Comparison of ENCODE assay signal across 16 mouse cellular contexts in the genomic region with DNA sequence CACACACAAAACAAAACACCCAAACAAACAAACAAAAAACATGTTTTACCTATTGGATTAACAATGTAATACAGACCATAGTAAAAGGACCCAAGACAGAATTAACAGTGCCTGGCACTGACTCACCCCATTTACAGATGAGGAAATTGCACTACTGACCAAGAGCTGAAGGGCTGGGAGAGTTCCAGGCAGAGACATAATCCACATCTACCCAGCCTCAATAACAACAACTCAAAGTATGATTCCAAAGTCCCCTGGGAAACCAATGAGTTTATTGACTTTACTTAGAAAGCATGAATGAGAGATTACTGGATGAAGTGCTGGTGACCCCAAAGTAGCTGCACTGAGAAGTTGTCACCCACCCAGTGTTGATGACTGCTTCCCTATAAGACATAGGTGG.
DNase-seq lines count a peak whose midpoint lies in the region; ATAC-seq and TF ChIP-seq lines count a peak whose summit lies in the region.
"Had no signal": no experiment of that assay in that cellular context is flagged by ENCODE, and none has a peak within 500 bp of the region (broad histone marks: within the 10 kb centered on the region; RNA-seq: fewer than 3 reads in every experiment).

No protein-coding gene starts in this region.

- DNase-seq in lung, embryonic 14.5 days: no peak
- DNase-seq in lung, postnatal 14 days: no peak
- no peak for DNase-seq in embryonic facial prominence, embryonic 10.5 days (ENCODE audit: low spot score)
- DNase-seq in thymus, adult 2 months: no peak
- no peak for DNase-seq in heart, postnatal 4 days
- no peak for DNase-seq in kidney, adult 11 months
- DNase-seq: cerebellum, postnatal 14 days; kidney, postnatal 14 days; thymus, postnatal 14 days had no signal

- no peak for TF ChIP-seq CTCF in lung, embryonic 14.5 days (IDR thresholded peaks at IDR 0.05; ENCODE audit: low read depth)
- no peak for TF ChIP-seq CTCF in thymus, adult 2 months (IDR thresholded peaks at IDR 0.05; ENCODE audit: borderline replicate concordance, control insufficient read depth, extremely low read depth, insufficient read depth, low read length, poor library complexity)

- peaks cover 11% of the 10 kb centered on the region for H3K4me1 ChIP-seq in lung, embryonic 14.5 days (ENCODE audit: insufficient read depth)
- H3K4me1 ChIP-seq in embryonic facial prominence, embryonic 10.5 days: peaks cover 67% of the 10 kb centered on the region
- peaks cover 16% of the 10 kb centered on the region for H3K4me1 ChIP-seq in intestine, embryonic 15.5 days (replicated peaks)
- peaks cover 16% of the 10 kb centered on the region for H3K4me1 ChIP-seq in stomach, embryonic 15.5 days
- peaks cover 10% of the 10 kb centered on the region for H3K4me1 ChIP-seq in thymus, adult 2 months (replicated peaks; ENCODE audit: control insufficient read depth, insufficient read depth, low read length)

- H3K9me3 ChIP-seq in lung, embryonic 14.5 days (ENCODE audit: low read depth, low read length): no peaks in the 10 kb centered on the region
- no peaks in the 10 kb centered on the region for H3K9me3 ChIP-seq in embryonic facial prominence, embryonic 10.5 days
- no peaks in the 10 kb centered on the region for H3K9me3 ChIP-seq in intestine, embryonic 15.5 days
- no peaks in the 10 kb centered on the region for H3K9me3 ChIP-seq in stomach, embryonic 15.5 days
- H3K9me3 ChIP-seq: forebrain, embryonic 15.5 days; heart, embryonic 10.5 days; lung, embryonic 15.5 days; midbrain, embryonic 15.5 days had no signal

- H3K27ac ChIP-seq in lung, embryonic 14.5 days (ENCODE audit: low read depth): 0 out of 2 replicates have a peak overlapping the region, but pooled peaks have one; percentile 51
- H3K27ac ChIP-seq in embryonic facial prominence, embryonic 10.5 days (replicated peaks): peak overlapping the region; percentile 87
- H3K27ac ChIP-seq in intestine, embryonic 15.5 days: peak overlapping the region; percentile 69; the same call in 1 of the 2 replicates
- peak overlapping the region; percentile 84; the same call in 1 of the 2 replicates for H3K27ac ChIP-seq in stomach, embryonic 15.5 days
- H3K27ac ChIP-seq in thymus, adult 2 months (ENCODE audit: control insufficient read depth, insufficient read depth, low read length): no peak overlapping the region
- H3K27ac ChIP-seq: forebrain, embryonic 15.5 days; lung, embryonic 15.5 days; midbrain, embryonic 15.5 days had no signal

- no peak overlapping the region for H3K4me3 ChIP-seq in lung, embryonic 14.5 days (ENCODE audit: low read depth, low read length)
- H3K4me3 ChIP-seq in embryonic facial prominence, embryonic 10.5 days: no peak overlapping the region
- H3K4me3 ChIP-seq in intestine, embryonic 15.5 days (replicated peaks): no peak overlapping the region
- H3K4me3 ChIP-seq in stomach, embryonic 15.5 days (replicated peaks): no peak overlapping the region
- no peak overlapping the region for H3K4me3 ChIP-seq in thymus, adult 2 months (ENCODE audit: control insufficient read depth, insufficient read depth, low read length)
- H3K4me3 ChIP-seq: forebrain, embryonic 15.5 days; heart, embryonic 10.5 days; lung, embryonic 15.5 days; midbrain, embryonic 15.5 days had no signal

- ATAC-seq in lung, embryonic 14.5 days (ENCODE audit: insufficient read depth): no peak
- ATAC-seq in intestine, embryonic 15.5 days: peak; percentile 77
- no peak for ATAC-seq in stomach, embryonic 15.5 days (ENCODE audit: insufficient read depth, low FRiP score, low read depth)
- ATAC-seq: forebrain, embryonic 15.5 days; midbrain, embryonic 15.5 days had no signal

- H3K4me2 ChIP-seq in lung, embryonic 14.5 days: no peak overlapping the region
- H3K4me2 ChIP-seq in intestine, embryonic 15.5 days (replicated peaks): no peak overlapping the region
- H3K4me2 ChIP-seq in stomach, embryonic 15.5 days: no peak overlapping the region
- H3K4me2 ChIP-seq: forebrain, embryonic 15.5 days; liver, embryonic 11.5 days; lung, embryonic 15.5 days; midbrain, embryonic 15.5 days had no signal

- no peaks in the 10 kb centered on the region for H3K27me3 ChIP-seq in lung, embryonic 14.5 days (ENCODE audit: insufficient read depth, low read length)
- H3K27me3 ChIP-seq in embryonic facial prominence, embryonic 10.5 days (replicated peaks; ENCODE audit: low read depth, poor library complexity, severe bottlenecking): no peaks in the 10 kb centered on the region
- H3K27me3 ChIP-seq in intestine, embryonic 15.5 days (replicated peaks): no peaks in the 10 kb centered on the region
- no peaks in the 10 kb centered on the region for H3K27me3 ChIP-seq in stomach, embryonic 15.5 days (replicated peaks)
- no peaks in the 10 kb centered on the region for H3K27me3 ChIP-seq in thymus, adult 2 months (ENCODE audit: control insufficient read depth, insufficient read depth, low read length)
- H3K27me3 ChIP-seq: forebrain, embryonic 15.5 days; lung, embryonic 15.5 days; midbrain, embryonic 15.5 days had no signal

- no peak overlapping the region for H3K9ac ChIP-seq in lung, embryonic 14.5 days
- no peak overlapping the region for H3K9ac ChIP-seq in intestine, embryonic 15.5 days
- H3K9ac ChIP-seq in stomach, embryonic 15.5 days: no peak overlapping the region
- H3K9ac ChIP-seq: forebrain, embryonic 15.5 days; lung, embryonic 15.5 days; midbrain, embryonic 15.5 days had no signal

- TF ChIP-seq POLR2A in thymus, adult 2 months (IDR thresholded peaks at IDR 0.05; ENCODE audit: control insufficient read depth, extremely low read depth, insufficient read depth, low read length, poor library complexity): no peak

- no peaks in the 10 kb centered on the region for H3K36me3 ChIP-seq in lung, embryonic 14.5 days (ENCODE audit: insufficient read depth)
- no peaks in the 10 kb centered on the region for H3K36me3 ChIP-seq in embryonic facial prominence, embryonic 10.5 days (replicated peaks)
- no peaks in the 10 kb centered on the region for H3K36me3 ChIP-seq in intestine, embryonic 15.5 days
- no peaks in the 10 kb centered on the region for H3K36me3 ChIP-seq in stomach, embryonic 15.5 days
- H3K36me3 ChIP-seq in thymus, adult 2 months (ENCODE audit: control insufficient read depth, insufficient read depth, low read length): no peaks in the 10 kb centered on the region
- H3K36me3 ChIP-seq: forebrain, embryonic 15.5 days; heart, embryonic 10.5 days; lung, embryonic 15.5 days; midbrain, embryonic 15.5 days had no signal
